Comparison of ENCODE assay signal across 23 mouse cellular contexts in the genomic region with DNA sequence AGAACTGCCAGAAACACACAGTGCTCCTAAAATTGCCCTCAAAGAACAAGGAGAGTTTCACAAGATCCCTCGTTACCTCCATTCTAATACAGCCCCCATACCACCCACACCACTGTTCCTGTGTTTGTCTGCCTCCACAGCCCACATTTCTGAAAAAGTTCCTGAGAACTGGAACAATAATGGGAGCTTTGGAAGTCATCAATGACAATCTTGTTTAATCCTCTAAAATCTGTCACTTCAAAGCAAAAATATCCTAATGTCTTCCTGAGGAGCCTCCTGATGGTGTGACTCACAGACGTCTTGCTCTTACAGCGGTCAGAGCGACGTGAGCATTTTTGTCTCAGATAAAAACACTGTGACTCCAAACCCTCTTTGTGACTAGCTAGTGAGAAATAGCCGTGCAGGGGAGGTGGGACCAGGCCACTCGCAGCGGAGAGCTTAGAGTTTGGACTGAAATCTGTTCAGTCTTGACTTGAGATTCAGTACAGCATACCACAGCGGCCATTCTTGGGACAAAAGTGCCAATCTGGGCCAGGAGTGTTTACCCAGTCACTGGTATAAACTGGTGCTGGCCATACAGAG.
DNase-seq lines count a peak whose midpoint lies in the region; ATAC-seq and TF ChIP-seq lines count a peak whose summit lies in the region.
"Had no signal": no experiment of that assay in that cellular context is flagged by ENCODE, and none has a peak within 500 bp of the region (broad histone marks: within the 10 kb centered on the region; RNA-seq: fewer than 3 reads in every experiment).

No protein-coding gene starts in this region.

- no peak overlapping the region for H3K9ac ChIP-seq in lung, embryonic 14.5 days
- H3K9ac ChIP-seq: embryonic facial prominence, embryonic 15.5 days; hindbrain, embryonic 12.5 days had no signal

- no peak for TF ChIP-seq POLR2A in lung, adult 2 months (IDR thresholded peaks at IDR 0.05; ENCODE audit: borderline replicate concordance, extremely low read depth, low read depth, low read length)

- ATAC-seq in lung, embryonic 14.5 days (ENCODE audit: insufficient read depth): no peak
- ATAC-seq: activated CD4-positive, CD25-positive, alpha-beta regulatory T cell, adult 4 months; forebrain, embryonic 14.5 days; Patski had no signal

- peaks cover 3% of the 10 kb centered on the region; the same call in 1 of the 2 replicates for H3K9me3 ChIP-seq in lung, embryonic 14.5 days (ENCODE audit: low read depth, low read length)
- H3K9me3 ChIP-seq: embryonic facial prominence, embryonic 15.5 days had no signal

- no peaks in the 10 kb centered on the region for H3K27me3 ChIP-seq in lung, embryonic 14.5 days (ENCODE audit: insufficient read depth, low read length)
- H3K27me3 ChIP-seq: embryonic facial prominence, embryonic 15.5 days; hindbrain, embryonic 12.5 days had no signal

- H3K4me2 ChIP-seq in lung, embryonic 14.5 days: no peak overlapping the region
- H3K4me2 ChIP-seq: embryonic facial prominence, embryonic 15.5 days; hindbrain, embryonic 12.5 days had no signal

- no peaks in the 10 kb centered on the region for H3K36me3 ChIP-seq in lung, embryonic 14.5 days (ENCODE audit: insufficient read depth)
- H3K36me3 ChIP-seq: embryonic facial prominence, embryonic 15.5 days; forebrain, embryonic 10.5 days; heart, embryonic 10.5 days; hindbrain, embryonic 12.5 days had no signal

- no peak overlapping the region for H3K4me3 ChIP-seq in layer of hippocampus, adult 2 months
- no peak overlapping the region for H3K4me3 ChIP-seq in lung, embryonic 14.5 days (ENCODE audit: low read depth, low read length)
- H3K4me3 ChIP-seq in lung, adult 2 months (replicated peaks; ENCODE audit: extremely low read depth, low read depth, low read length): no peak overlapping the region
- H3K4me3 ChIP-seq: embryonic facial prominence, embryonic 15.5 days; erythroblast, embryonic 14.5 days; forebrain, embryonic 10.5 days; heart, embryonic 10.5 days; hindbrain, embryonic 12.5 days had no signal

- 40% methylated on average over 9 of the region's 9 CpGs for WGBS in lung, embryonic 14.5 days
- WGBS in lung, adult 2 months: 47% methylated on average over 9 of the region's 9 CpGs

- DNase-seq in layer of hippocampus, adult 2 months (ENCODE audit: low spot score in 2 of 2): no peak
- no peak for DNase-seq in layer of hippocampus, adult 9-10 months (ENCODE audit: low spot score)
- peak; percentile 6 for DNase-seq in lung, embryonic 14.5 days
- no peak for DNase-seq in lung, adult 2 months
- DNase-seq in right cerebral cortex, adult 2 months (ENCODE audit: low spot score in 2 of 2): peak; percentile 48 to 53
- no peak for DNase-seq in right cerebral cortex, postnatal 14 days
- DNase-seq in adrenal gland, postnatal 14 days: no peak
- DNase-seq: adrenal gland, postnatal 25 days; cerebellum, adult 2 months; cerebellum, postnatal 10 days; embryo, embryonic 11 days; gastrocnemius, postnatal 10 days; heart, adult 18-20 months; heart, postnatal 10 days; heart, postnatal 4 days had no signal

- TF ChIP-seq CTCF in layer of hippocampus, adult 2 months (conservative IDR thresholded peaks at IDR 0.05): no peak
- TF ChIP-seq CTCF in lung, embryonic 14.5 days (IDR thresholded peaks at IDR 0.05; ENCODE audit: low read depth): no peak
- no peak for TF ChIP-seq CTCF in lung, adult 2 months (IDR thresholded peaks at IDR 0.05; ENCODE audit: insufficient read depth, low read length)

- H3K4me1 ChIP-seq in lung, embryonic 14.5 days (ENCODE audit: insufficient read depth): no peaks in the 10 kb centered on the region
- H3K4me1 ChIP-seq in lung, adult 2 months (ENCODE audit: control insufficient read depth, insufficient read depth, low read length): no peaks in the 10 kb centered on the region
- H3K4me1 ChIP-seq: embryonic facial prominence, embryonic 15.5 days; forebrain, embryonic 10.5 days; heart, embryonic 10.5 days; hindbrain, embryonic 12.5 days had no signal

- peak overlapping the region; percentile 66 for H3K27ac ChIP-seq in layer of hippocampus, adult 2 months
- no peak overlapping the region for H3K27ac ChIP-seq in lung, embryonic 14.5 days (ENCODE audit: low read depth)
- H3K27ac ChIP-seq: embryonic facial prominence, embryonic 15.5 days; forebrain, embryonic 10.5 days; heart, embryonic 10.5 days; hindbrain, embryonic 12.5 days had no signal

Comparison
In these comparisons a context has a peak if more than half of its experiments do, and no peak if none do; other contexts are left out.
1. DNase-seq: peak in lung, embryonic 14.5 days (single experiment) and right cerebral cortex, adult 2 months (2 of 2); none in layer of hippocampus, adult 2 months (0 of 2), layer of hippocampus, adult 9-10 months (single experiment), lung, adult 2 months (single experiment), right cerebral cortex, postnatal 14 days (single experiment) and adrenal gland, postnatal 14 days (single experiment).